Mouse (Mus musculus): ENCODE results near the gene Ric8a. TPM values are rescaled to one million over a fixed set of nuclear protein-coding genes. Genes with fewer than 3 reads are reported as not detected.
A peak's percentile ranks its signal among the peaks of the same experiment; 100 is the strongest.

The Ric8a gene
- polyA plus RNA-seq, 1 experiment: 23.3 TPM

GRCm38 (mm10) chr7:140857550-140858505 lies 1.1 kb downstream of the Ric8a start, which contains the start of gene Bet1l:
Gene Bet1l, minus strand, starts transcription at chr7:140857577.
- peak within 1 kb of the TSS; percentile 85 for H3K9ac ChIP-seq (ENCODE audit: low read depth, poor library complexity, severe bottlenecking)
- H3K36me3 ChIP-seq (ENCODE audit: control insufficient read depth, insufficient read depth, low read length, poor library complexity, severe bottlenecking): peaks cover 41% of the 10 kb centered on the region
- H3K27me3 ChIP-seq (ENCODE audit: control insufficient read depth, insufficient read depth, low read length, poor library complexity, severe bottlenecking): no peaks in the 10 kb centered on the region
- peak within 1 kb of the TSS; percentile 84 for H3K4me3 ChIP-seq (ENCODE audit: low read depth, low read length)
- no peak for TF ChIP-seq EP300 (IDR thresholded peaks at IDR 0.05; ENCODE audit: insufficient read depth, low read depth, low read length)
- no peak for TF ChIP-seq POLR2A (IDR thresholded peaks at IDR 0.05; ENCODE audit: insufficient read depth, low read length)
- no peak for TF ChIP-seq CTCF (IDR thresholded peaks at IDR 0.05; ENCODE audit: low read depth, low read length)
- peaks cover 3% of the 10 kb centered on the region for H3K4me1 ChIP-seq (ENCODE audit: control insufficient read depth, insufficient read depth, low read length)
- H3K9me3 ChIP-seq (replicated peaks; ENCODE audit: control insufficient read depth, insufficient read depth, low read length, poor library complexity, severe bottlenecking): no peaks in the 10 kb centered on the region
- peak within 1 kb of the TSS; percentile 20 for H3K27ac ChIP-seq (ENCODE audit: insufficient read depth, low read length)

GRCm38 (mm10) chr7:140858746-140859145 lies 2.0 kb downstream of the Ric8a start:
- no peak overlapping the region for H3K27ac ChIP-seq (ENCODE audit: insufficient read depth, low read length)
- H3K4me3 ChIP-seq (ENCODE audit: low read depth, low read length): peak overlapping the region; percentile 84
- peaks cover 46% of the 10 kb centered on the region for H3K36me3 ChIP-seq (ENCODE audit: control insufficient read depth, insufficient read depth, low read length, poor library complexity, severe bottlenecking)
- TF ChIP-seq CTCF (IDR thresholded peaks at IDR 0.05; ENCODE audit: low read depth, low read length) (no peak), POLR2A (IDR thresholded peaks at IDR 0.05; ENCODE audit: insufficient read depth, low read length) (no peak)
- peaks cover 3% of the 10 kb centered on the region for H3K4me1 ChIP-seq (ENCODE audit: control insufficient read depth, insufficient read depth, low read length)
- no peak overlapping the region for H3K9ac ChIP-seq (ENCODE audit: low read depth, poor library complexity, severe bottlenecking)
- no peaks in the 10 kb centered on the region for H3K9me3 ChIP-seq (replicated peaks; ENCODE audit: control insufficient read depth, insufficient read depth, low read length, poor library complexity, severe bottlenecking)
- H3K27me3 ChIP-seq (ENCODE audit: control insufficient read depth, insufficient read depth, low read length, poor library complexity, severe bottlenecking): no peaks in the 10 kb centered on the region

- H3K4me1 ChIP-seq (ENCODE audit: control insufficient read depth, insufficient read depth, low read length): peaks cover 3% of the 10 kb centered on the region
- H3K27ac ChIP-seq (ENCODE audit: insufficient read depth, low read length): no peak overlapping the region
- no peak overlapping the region for H3K4me3 ChIP-seq (ENCODE audit: low read depth, low read length)
- H3K9me3 ChIP-seq (replicated peaks; ENCODE audit: control insufficient read depth, insufficient read depth, low read length, poor library complexity, severe bottlenecking): no peaks in the 10 kb centered on the region
- no peaks in the 10 kb centered on the region for H3K27me3 ChIP-seq (ENCODE audit: control insufficient read depth, insufficient read depth, low read length, poor library complexity, severe bottlenecking)
- H3K9ac ChIP-seq (ENCODE audit: low read depth, poor library complexity, severe bottlenecking): no peak overlapping the region
- TF ChIP-seq CTCF (IDR thresholded peaks at IDR 0.05; ENCODE audit: low read depth, low read length) (no peak), POLR2A (IDR thresholded peaks at IDR 0.05; ENCODE audit: insufficient read depth, low read length) (no peak), EP300 (IDR thresholded peaks at IDR 0.05; ENCODE audit: insufficient read depth, low read depth, low read length) (no peak)
- H3K36me3 ChIP-seq (ENCODE audit: control insufficient read depth, insufficient read depth, low read length, poor library complexity, severe bottlenecking): peaks cover 39% of the 10 kb centered on the region
Measured at GRCm38 (mm10) chr7:140859997-140860396, 3.2 kb downstream of the Ric8a start.

GRCm38 (mm10) chr7:140860728-140861127 lies 4.0 kb downstream of the Ric8a start:
- TF ChIP-seq EP300 (IDR thresholded peaks at IDR 0.05; ENCODE audit: insufficient read depth, low read depth, low read length) (no peak), CTCF (IDR thresholded peaks at IDR 0.05; ENCODE audit: low read depth, low read length) (no peak), POLR2A (IDR thresholded peaks at IDR 0.05; ENCODE audit: insufficient read depth, low read length) (no peak)
- H3K36me3 ChIP-seq (ENCODE audit: control insufficient read depth, insufficient read depth, low read length, poor library complexity, severe bottlenecking): peaks cover 39% of the 10 kb centered on the region
- H3K9ac ChIP-seq (ENCODE audit: low read depth, poor library complexity, severe bottlenecking): no peak overlapping the region
- no peak overlapping the region for H3K27ac ChIP-seq (ENCODE audit: insufficient read depth, low read length)
- no peaks in the 10 kb centered on the region for H3K9me3 ChIP-seq (replicated peaks; ENCODE audit: control insufficient read depth, insufficient read depth, low read length, poor library complexity, severe bottlenecking)
- no peaks in the 10 kb centered on the region for H3K27me3 ChIP-seq (ENCODE audit: control insufficient read depth, insufficient read depth, low read length, poor library complexity, severe bottlenecking)
- H3K4me1 ChIP-seq (ENCODE audit: control insufficient read depth, insufficient read depth, low read length): peaks cover 3% of the 10 kb centered on the region
- no peak overlapping the region for H3K4me3 ChIP-seq (ENCODE audit: low read depth, low read length)

GRCm38 (mm10) chr7:140864761-140865160 lies 8.0 kb downstream of the Ric8a start:
- Histone ChIP-seq H3K4me1 (ENCODE audit: control insufficient read depth, insufficient read depth, low read length) (no peaks in the 10 kb centered on the region), H3K27me3 (ENCODE audit: control insufficient read depth, insufficient read depth, low read length, poor library complexity, severe bottlenecking) (no peaks in the 10 kb centered on the region), H3K27ac (ENCODE audit: insufficient read depth, low read length) (no peak overlapping the region), H3K9ac (ENCODE audit: low read depth, poor library complexity, severe bottlenecking) (no peak overlapping the region), H3K4me3 (ENCODE audit: low read depth, low read length) (no peak overlapping the region), H3K9me3 (replicated peaks; ENCODE audit: control insufficient read depth, insufficient read depth, low read length, poor library complexity, severe bottlenecking) (no peaks in the 10 kb centered on the region), H3K36me3 (ENCODE audit: control insufficient read depth, insufficient read depth, low read length, poor library complexity, severe bottlenecking) (peaks cover 37% of the 10 kb centered on the region)
- TF ChIP-seq POLR2A (IDR thresholded peaks at IDR 0.05; ENCODE audit: insufficient read depth, low read length) (no peak), EP300 (IDR thresholded peaks at IDR 0.05; ENCODE audit: insufficient read depth, low read depth, low read length) (no peak), CTCF (IDR thresholded peaks at IDR 0.05; ENCODE audit: low read depth, low read length) (no peak)

GRCm38 (mm10) chr7:140874224-140874623 lies 17.5 kb downstream of the Ric8a start:
- no peak overlapping the region for H3K9ac ChIP-seq (ENCODE audit: low read depth, poor library complexity, severe bottlenecking)
- H3K27me3 ChIP-seq (ENCODE audit: control insufficient read depth, insufficient read depth, low read length, poor library complexity, severe bottlenecking): no peaks in the 10 kb centered on the region
- H3K36me3 ChIP-seq (ENCODE audit: control insufficient read depth, insufficient read depth, low read length, poor library complexity, severe bottlenecking): no peaks in the 10 kb centered on the region; the same call in 1 of the 2 replicates
- no peak overlapping the region for H3K4me3 ChIP-seq (ENCODE audit: low read depth, low read length)
- no peaks in the 10 kb centered on the region for H3K4me1 ChIP-seq (ENCODE audit: control insufficient read depth, insufficient read depth, low read length)
- no peaks in the 10 kb centered on the region for H3K9me3 ChIP-seq (replicated peaks; ENCODE audit: control insufficient read depth, insufficient read depth, low read length, poor library complexity, severe bottlenecking)
- TF ChIP-seq CTCF (IDR thresholded peaks at IDR 0.05; ENCODE audit: low read depth, low read length) (no peak), EP300 (IDR thresholded peaks at IDR 0.05; ENCODE audit: insufficient read depth, low read depth, low read length) (no peak), POLR2A (IDR thresholded peaks at IDR 0.05; ENCODE audit: insufficient read depth, low read length) (no peak)
- no peak overlapping the region for H3K27ac ChIP-seq (ENCODE audit: insufficient read depth, low read length)
